Mouse (Mus musculus) left cerebral cortex, postnatal 10 days (tissue): Measurements from ENCODE around the gene Scnn1a. TPM values are rescaled to one million over a fixed set of nuclear protein-coding genes. Genes with fewer than 3 reads are reported as not detected.
A peak's percentile ranks its signal among the peaks of the same experiment; 100 is the strongest.

ENCODE experiments used
- DNase-seq, 2 experiments: peaks; one replicate each; pipeline ENCODE4 v3.0.0; 2021 to 2022; ENCODE audit warnings: low spot score in 2 of 2, mixed read lengths in 1 of 2; ENCODE audit errors: extremely low spot score in 1 of 2
- intact Hi-C: fragments of 180-260 bp; cut with DNase I; formaldehyde crosslinking; loops from one replicate; pipeline ENCODE4 v1.15.1; 2025
- total RNA-seq, 2 experiments: library from RNA; stranded (reverse); gene quantifications; 2 replicates each; pipeline ENCODE4 v1.2.3; 2021

Scnn1a gene
- total RNA-seq, 2 experiments from 2014 or later: 2.0 to 2.3 TPM

DNA sequence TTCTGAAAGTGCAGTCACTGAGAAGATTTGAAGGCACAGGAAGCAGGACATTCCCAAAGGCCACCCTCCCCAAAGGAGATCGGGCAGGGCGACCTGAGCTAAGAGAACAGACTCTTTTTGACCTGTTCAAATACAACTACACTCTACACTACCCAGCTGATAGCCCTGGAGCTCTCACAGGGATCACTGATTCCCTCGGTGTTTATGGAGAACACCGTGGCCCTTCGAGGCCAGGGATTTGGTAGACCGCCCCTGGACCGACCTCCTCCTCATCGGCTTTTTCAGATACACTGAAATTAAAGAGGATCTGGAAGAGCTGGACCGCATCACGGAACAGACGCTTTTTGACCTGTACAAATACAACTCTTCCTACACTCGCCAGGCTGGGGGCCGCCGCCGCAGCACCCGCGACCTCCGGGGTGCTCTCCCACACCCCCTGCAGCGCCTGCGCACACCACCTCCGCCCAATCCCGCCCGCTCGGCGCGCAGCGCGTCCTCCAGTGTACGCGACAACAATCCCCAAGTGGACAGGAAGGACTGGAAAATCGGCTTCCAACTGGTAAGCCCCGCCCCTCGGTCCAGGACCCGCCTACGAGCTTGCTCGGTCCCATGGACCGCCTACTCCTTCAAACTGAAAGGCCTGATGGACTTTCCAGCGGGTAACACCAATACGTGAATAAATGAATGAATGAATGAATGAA, 10.3 kb downstream of the Scnn1a start:
- intact Hi-C loops: no loop called here
- DNase-seq: peak; percentile 65 to 93

DNA sequence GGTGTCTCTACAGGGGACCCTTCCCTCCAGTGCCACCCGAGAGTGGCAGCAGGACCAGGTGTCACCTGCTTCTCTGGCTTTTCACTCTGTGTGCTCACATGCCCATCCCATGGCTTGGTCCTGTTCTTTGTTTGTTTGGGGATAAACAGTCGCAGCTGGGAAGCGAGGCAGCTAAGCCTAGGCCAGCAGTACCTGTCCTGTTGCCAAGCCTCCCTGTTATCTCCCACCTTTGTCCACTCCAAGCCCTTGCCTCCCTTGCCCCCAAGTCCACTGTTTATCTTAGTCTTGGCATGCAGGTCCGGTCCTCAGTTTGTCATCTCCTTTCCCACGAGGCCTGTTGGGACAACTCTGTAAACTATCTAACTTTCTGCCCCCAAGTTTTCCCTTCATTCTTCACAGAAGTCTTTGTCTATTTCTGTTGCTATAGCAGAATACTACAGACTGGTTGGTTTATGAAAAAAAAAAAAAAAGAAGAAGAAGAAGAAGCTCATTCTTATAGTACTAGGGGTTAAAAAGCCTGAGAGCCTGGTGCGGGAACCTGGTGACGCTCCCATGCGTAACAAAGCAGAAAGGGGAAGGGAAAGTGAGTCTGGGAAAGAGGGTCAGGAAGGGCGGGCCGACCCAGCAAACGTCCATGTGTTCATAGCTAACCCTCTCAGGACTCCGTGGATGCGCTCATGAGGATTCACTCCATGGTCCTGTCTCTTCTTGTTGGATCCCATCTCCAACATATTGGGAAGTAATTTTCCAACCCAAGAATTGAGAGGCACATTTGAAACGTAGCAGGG, 12.8 kb downstream of the Scnn1a start:
- intact Hi-C loops: no loop called here
- DNase-seq: no peak

- intact Hi-C loops: no loop called here
- no peak for DNase-seq
These were observed 13.9 kb downstream of the Scnn1a start for GRCm38 (mm10) chr6:125334356-125334755.

- intact Hi-C loops: no loop called here
- no peak for DNase-seq
These were observed 18.6 kb downstream of the Scnn1a start for GRCm38 (mm10) chr6:125338791-125339660.

GRCm38 (mm10) chr6:125340244-125340643, 19.8 kb downstream of the Scnn1a start:
- intact Hi-C loops: no loop called here
- DNase-seq: no peak

DNA sequence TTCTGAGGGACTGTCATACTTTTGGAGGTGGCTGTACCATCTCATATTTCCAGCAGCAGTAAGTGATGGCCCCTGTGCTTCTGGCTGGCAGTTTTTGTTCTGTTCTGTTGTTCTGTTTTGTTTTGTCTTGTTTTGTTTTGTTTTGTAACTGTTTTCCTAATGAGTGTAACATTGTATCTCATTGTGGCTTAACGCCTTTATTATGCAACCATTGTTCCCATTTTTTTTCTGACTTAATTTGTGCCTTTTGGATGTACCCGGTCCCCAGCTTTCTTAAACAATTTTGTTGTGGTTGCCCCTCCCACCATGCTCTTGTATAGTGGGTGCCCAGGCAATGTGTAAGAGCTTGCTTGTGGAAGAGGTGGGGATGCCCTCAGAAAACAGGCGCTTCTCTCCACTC, 21.7 kb downstream of the Scnn1a start:
- intact Hi-C loops: no loop called here
- DNase-seq: no peak

GRCm38 (mm10) chr6:125344084-125344483, 23.6 kb downstream of the Scnn1a start:
- no peak for DNase-seq
- intact Hi-C loops: no loop called here

GRCm38 (mm10) chr6:125344866-125345265, 24.4 kb downstream of the Scnn1a start:
- DNase-seq: no peak
- intact Hi-C loops: no loop called here

DNA sequence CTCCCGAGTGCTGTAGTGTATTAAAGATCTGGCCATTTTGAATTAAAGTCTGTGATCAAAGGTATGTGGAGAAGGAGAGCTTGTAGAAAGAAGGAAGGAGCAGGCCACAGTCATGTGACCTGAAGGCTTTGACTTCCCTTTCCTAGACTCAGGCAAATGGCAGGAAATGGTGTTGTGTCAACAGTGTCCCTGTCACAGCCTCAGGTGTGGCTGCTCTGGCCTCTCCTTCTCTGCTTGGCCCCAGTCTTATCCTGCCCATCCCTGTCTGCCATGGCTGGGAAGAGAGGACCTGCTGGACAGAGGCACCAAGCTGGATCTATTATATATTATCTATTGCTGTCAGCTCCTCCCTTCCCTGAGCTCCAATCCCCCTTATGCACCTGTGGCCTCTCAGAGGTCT, 25.2 kb downstream of the Scnn1a start:
- intact Hi-C loops: no loop called here
- no peak for DNase-seq

- no peak for DNase-seq
- intact Hi-C loops: no loop called here
These were observed 25.6 kb downstream of the Scnn1a start for GRCm38 (mm10) chr6:125346029-125346428.

GRCm38 (mm10) chr6:125348721-125349574, 28.5 kb downstream of the Scnn1a start, which contains the start of gene Tnfrsf1a:
TSS of gene Tnfrsf1a (plus strand) at chr6:125349362.
- intact Hi-C loops: no loop called here
- DNase-seq: no peak

GRCm38 (mm10) chr6:125349575-125350230, 29.2 kb downstream of the Scnn1a start:
- DNase-seq: peak in 1 of 2 experiments; percentile 76
- intact Hi-C loops: no loop called here

GRCm38 (mm10) chr6:125350231-125350994, 30.0 kb downstream of the Scnn1a start:
- intact Hi-C loops: no loop called here
- DNase-seq: no peak

DNA sequence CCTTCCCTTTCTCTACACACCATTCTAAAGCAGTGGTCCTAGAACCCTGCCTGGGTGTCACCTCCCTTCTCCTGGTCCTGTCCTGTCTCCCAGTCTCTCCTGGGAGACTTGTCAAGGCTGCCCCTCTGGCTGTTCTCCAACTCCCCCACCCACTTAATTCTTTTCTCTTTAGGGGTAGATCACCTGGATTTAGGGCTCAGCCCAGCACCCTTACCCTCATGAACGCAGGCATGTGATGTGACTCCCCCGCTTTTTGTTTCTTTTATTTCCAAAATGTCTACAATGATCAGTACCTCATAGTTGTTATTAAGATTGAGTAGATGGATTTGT, 30.5 kb downstream of the Scnn1a start:
- intact Hi-C loops: no loop called here
- DNase-seq: no peak

- intact Hi-C loops: no loop called here
- DNase-seq: no peak
These were observed 31.0 kb downstream of the Scnn1a start for GRCm38 (mm10) chr6:125351368-125352045.

DNA sequence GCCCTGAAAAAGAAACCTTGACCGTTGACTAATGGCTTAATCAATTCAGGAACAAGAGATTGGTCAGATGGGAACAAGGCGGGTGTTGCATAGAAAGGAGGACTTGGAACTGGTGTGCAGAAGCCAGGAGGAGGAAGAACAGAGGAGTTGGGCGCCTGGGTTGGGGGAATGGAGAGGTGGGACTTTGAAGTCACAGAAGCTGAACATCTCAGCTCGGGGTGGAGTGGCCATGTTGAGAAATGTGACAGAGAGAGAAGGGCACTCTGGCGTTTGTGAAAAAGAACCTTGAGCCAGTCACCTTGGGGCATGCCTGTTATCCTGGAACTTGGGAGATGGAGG, 31.6 kb downstream of the Scnn1a start:
- intact Hi-C loops: no loop called here
- no peak for DNase-seq

DNA sequence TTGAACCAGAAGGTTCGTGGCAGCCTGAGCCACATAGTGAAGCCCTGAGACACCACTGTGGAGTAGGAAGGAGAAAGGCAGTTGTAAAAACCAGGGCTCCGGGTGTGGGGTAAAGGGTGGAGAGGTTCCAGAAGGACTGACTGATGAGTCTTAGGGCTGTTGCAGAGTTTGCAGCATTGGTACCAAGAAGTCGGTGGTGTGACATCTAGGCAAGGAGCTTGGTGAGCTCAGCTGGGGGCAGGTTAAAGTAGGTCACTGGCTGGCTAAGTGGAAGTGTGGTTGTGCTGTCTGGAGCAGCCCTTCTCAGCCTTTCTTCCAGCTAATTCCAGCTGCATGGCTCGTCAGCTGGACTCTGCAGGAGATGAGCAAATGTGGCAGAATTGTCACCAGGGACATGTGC, 32.4 kb downstream of the Scnn1a start:
- intact Hi-C loops: no loop called here

More for the DNA sequence above, 32.4 kb downstream of the Scnn1a start:
- no peak for DNase-seq
